1 mouse cellular context compared by ENCODE assay signal in the genomic region with DNA sequence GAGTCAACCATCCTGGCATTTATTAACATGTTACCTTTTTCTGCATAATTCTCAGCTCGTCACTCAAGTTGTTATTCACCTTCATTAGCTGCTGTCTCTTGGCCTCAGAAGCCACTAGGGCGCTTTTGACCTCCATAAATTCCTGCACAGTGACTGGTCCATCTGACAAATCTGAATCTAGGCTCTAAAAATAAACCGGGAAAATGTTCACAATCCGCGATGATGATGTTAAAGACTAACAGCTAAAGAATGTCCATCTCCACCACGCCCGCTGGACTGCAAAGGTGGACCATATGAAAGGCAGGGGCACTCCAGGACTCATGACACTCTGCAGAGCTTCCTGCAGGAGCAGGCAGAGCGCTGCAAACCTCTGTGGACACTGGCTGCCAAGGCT.
TF ChIP-seq lines count a peak whose summit lies in the region.

No protein-coding gene starts in this region.

TF ChIP-seq in myocyte, 11 proteins besides CTCF, POLR2A, EP300 and RAD21:
- TF ChIP-seq REST (IDR thresholded peaks at IDR 0.05; ENCODE audit: insufficient read depth, insufficient read length) (no peak), SRF (IDR thresholded peaks at IDR 0.05; ENCODE audit: control insufficient read depth, insufficient read length, low read depth) (no peak), TCF3 (IDR thresholded peaks at IDR 0.05; ENCODE audit: insufficient read length, low read depth) (no peak), CEBPB (IDR thresholded peaks at IDR 0.05; ENCODE audit: insufficient read depth, poor library complexity, severe bottlenecking) (no peak), POLR2AphosphoS2 (IDR thresholded peaks at IDR 0.05; ENCODE audit: insufficient read length, low read depth) (no peak), MYOG (IDR thresholded peaks at IDR 0.05; ENCODE audit: control insufficient read depth in 1 of 3, insufficient read depth in 1 of 3, insufficient read length in 2 of 3, low read depth in 2 of 3) (no peak), MAX (IDR thresholded peaks at IDR 0.05; ENCODE audit: low read depth) (no peak), E2F4 (IDR thresholded peaks at IDR 0.05; ENCODE audit: insufficient read depth) (no peak), USF1 (IDR thresholded peaks at IDR 0.05; ENCODE audit: low read depth) (no peak), MYOD1 (IDR thresholded peaks at IDR 0.05; ENCODE audit: control insufficient read depth in 1 of 3, insufficient read length in 2 of 3, low read depth in 2 of 3) (no peak), TCF12 (IDR thresholded peaks at IDR 0.05; ENCODE audit: insufficient read depth, poor library complexity, severe bottlenecking) (no peak)
